21 mouse cellular contexts compared by ENCODE assay signal in the genomic region with DNA sequence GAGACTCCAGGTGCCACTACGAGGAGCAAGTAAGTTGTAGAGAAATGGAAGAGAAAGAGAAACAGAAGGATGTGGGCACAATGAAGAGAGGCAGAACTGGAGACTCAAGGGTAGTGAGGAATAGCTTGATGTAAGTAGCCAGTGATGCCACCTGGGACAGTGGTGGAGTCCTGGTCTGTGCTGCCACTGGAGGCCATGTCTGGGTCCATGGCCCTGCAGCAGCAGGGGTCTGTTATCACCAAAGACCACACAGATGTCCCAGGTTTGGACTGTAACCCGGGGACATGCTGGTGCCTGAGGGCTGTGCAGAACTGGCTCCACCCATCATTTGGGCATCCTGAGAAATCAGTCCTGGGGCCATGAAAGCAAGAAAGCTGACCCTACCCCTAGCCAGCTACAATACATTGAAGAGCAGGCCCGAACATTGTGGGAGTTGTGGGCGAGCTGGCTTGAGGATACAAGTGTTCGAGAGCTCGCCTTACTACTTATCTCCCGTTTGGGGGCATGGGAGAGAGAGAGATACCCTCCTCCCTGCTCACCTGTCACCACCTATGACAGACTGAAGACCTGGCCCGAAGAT.
DNase-seq lines count a peak whose midpoint lies in the region; ATAC-seq and TF ChIP-seq lines count a peak whose summit lies in the region.
"Had no signal": no experiment of that assay in that cellular context is flagged by ENCODE, and none has a peak within 500 bp of the region (broad histone marks: within the 10 kb centered on the region; RNA-seq: fewer than 3 reads in every experiment).

No protein-coding gene starts in this region.

- H3K9me3 ChIP-seq in heart, embryonic 10.5 days, result no peaks in the 10 kb centered on the region
- no peaks in the 10 kb centered on the region for H3K9me3 ChIP-seq in limb, embryonic 11.5 days (ENCODE audit: control insufficient read depth, low read length)
- no peaks in the 10 kb centered on the region for H3K9me3 ChIP-seq in limb, embryonic 10.5 days (replicated peaks)
- no peaks in the 10 kb centered on the region for H3K9me3 ChIP-seq in liver, postnatal 0 days (ENCODE audit: low read length)
- no peaks in the 10 kb centered on the region for H3K9me3 ChIP-seq in liver, embryonic 12.5 days (replicated peaks)
- H3K9me3 ChIP-seq: G1E had no signal

- no peaks in the 10 kb centered on the region for H3K27me3 ChIP-seq in heart, embryonic 10.5 days (ENCODE audit: insufficient read depth, poor library complexity, severe bottlenecking)
- no peaks in the 10 kb centered on the region for H3K27me3 ChIP-seq in limb, embryonic 11.5 days (ENCODE audit: control insufficient read depth, insufficient read depth, low read length)
- H3K27me3 ChIP-seq in limb, embryonic 10.5 days (ENCODE audit: low read depth, poor library complexity, severe bottlenecking), result no peaks in the 10 kb centered on the region
- H3K27me3 ChIP-seq in liver, postnatal 0 days (ENCODE audit: insufficient read depth, low read length), result no peaks in the 10 kb centered on the region
- H3K27me3 ChIP-seq in liver, embryonic 12.5 days (replicated peaks), result no peaks in the 10 kb centered on the region

- H3K27ac ChIP-seq in heart, embryonic 10.5 days, result no peak overlapping the region
- H3K27ac ChIP-seq in limb, embryonic 11.5 days (replicated peaks; ENCODE audit: low read depth, low read length), result no peak overlapping the region
- H3K27ac ChIP-seq in limb, embryonic 10.5 days, result no peak overlapping the region
- H3K27ac ChIP-seq in liver, postnatal 0 days (ENCODE audit: low read depth), result no peak overlapping the region
- H3K27ac ChIP-seq in liver, embryonic 12.5 days, result no peak overlapping the region

- no peaks in the 10 kb centered on the region for H3K36me3 ChIP-seq in heart, embryonic 10.5 days
- no peaks in the 10 kb centered on the region for H3K36me3 ChIP-seq in limb, embryonic 11.5 days (ENCODE audit: control insufficient read depth, insufficient read depth, low read length)
- no peaks in the 10 kb centered on the region for H3K36me3 ChIP-seq in limb, embryonic 10.5 days
- no peaks in the 10 kb centered on the region for H3K36me3 ChIP-seq in liver, postnatal 0 days (replicated peaks; ENCODE audit: insufficient read depth, low read length)
- H3K36me3 ChIP-seq in liver, embryonic 12.5 days, result no peaks in the 10 kb centered on the region
- H3K36me3 ChIP-seq: G1E had no signal

- intact Hi-C loops in heart, postnatal 10 days (cut with DNase I), result no loop called here
- intact Hi-C loops in heart, postnatal 14 days (cut with DNase I), result no loop called here

- peak; percentile 81 for DNase-seq in heart, adult 11 months
- DNase-seq in heart, postnatal 10 days, result no peak
- DNase-seq in heart, embryonic 10.5 days (ENCODE audit: low spot score), result peak; percentile 56
- no peak for DNase-seq in heart, postnatal 14 days
- peak; percentile 16 for DNase-seq in limb, embryonic 11.5 days (ENCODE audit: low spot score)
- no peak for DNase-seq in limb, embryonic 10.5 days (ENCODE audit: low spot score)
- DNase-seq in liver, postnatal 0 days, result peak; percentile 7
- DNase-seq: adrenal gland, adult 2 months; adrenal gland, adult 8-10 months; adrenal gland, postnatal 10 days; adrenal gland, postnatal 14 days; adrenal gland, postnatal 25 days; adrenal gland, postnatal 36 days; B cell, adult 2 months; cerebellum, adult 11 months; cerebellum, adult 11-12 months had no signal

- no peak overlapping the region for H3K4me3 ChIP-seq in heart, embryonic 10.5 days
- no peak overlapping the region for H3K4me3 ChIP-seq in limb, embryonic 11.5 days (ENCODE audit: low read depth, low read length)
- no peak overlapping the region for H3K4me3 ChIP-seq in limb, embryonic 10.5 days
- no peak overlapping the region for H3K4me3 ChIP-seq in liver, postnatal 0 days (ENCODE audit: low read depth, low read length)
- H3K4me3 ChIP-seq in liver, embryonic 12.5 days, result no peak overlapping the region

- TF ChIP-seq CTCF in liver, postnatal 0 days (IDR thresholded peaks at IDR 0.05; ENCODE audit: low read depth), result no peak

- no peak overlapping the region for H3K9ac ChIP-seq in limb, embryonic 11.5 days (ENCODE audit: low read length)
- no peak overlapping the region for H3K9ac ChIP-seq in liver, postnatal 0 days (replicated peaks)
- H3K9ac ChIP-seq in liver, embryonic 12.5 days, result no peak overlapping the region

- no peaks in the 10 kb centered on the region; the same call in 1 of the 2 replicates for H3K4me1 ChIP-seq in heart, embryonic 10.5 days
- no peaks in the 10 kb centered on the region for H3K4me1 ChIP-seq in limb, embryonic 11.5 days (ENCODE audit: control insufficient read depth, insufficient read depth, low read length)
- no peaks in the 10 kb centered on the region; the same call in 1 of the 2 replicates for H3K4me1 ChIP-seq in limb, embryonic 10.5 days
- H3K4me1 ChIP-seq in liver, postnatal 0 days (ENCODE audit: insufficient read depth), result no peaks in the 10 kb centered on the region
- H3K4me1 ChIP-seq in liver, embryonic 12.5 days, result no peaks in the 10 kb centered on the region

- no peak for TF ChIP-seq EP300 in liver, postnatal 0 days (IDR thresholded peaks at IDR 0.05; ENCODE audit: low read depth)

- no peak overlapping the region for H3K4me2 ChIP-seq in limb, embryonic 11.5 days (ENCODE audit: low read depth, severe bottlenecking)
- no peak overlapping the region for H3K4me2 ChIP-seq in liver, postnatal 0 days (ENCODE audit: low read depth, low read length)
- H3K4me2 ChIP-seq in liver, embryonic 12.5 days, result no peak overlapping the region

- no peak for ATAC-seq in limb, embryonic 11.5 days (ENCODE audit: insufficient number of reproducible peaks, low FRiP score, low TSS enrichment, low read depth)
- ATAC-seq in liver, postnatal 0 days, result no peak
- ATAC-seq in liver, embryonic 12.5 days, result no peak
- ATAC-seq: activated CD4-positive, CD25-positive, alpha-beta regulatory T cell, adult 4 months; CD4-positive, CD25-positive, alpha-beta regulatory T cell, adult 4 months; Patski had no signal

- 61% methylated on average over 8 of the region's 8 CpGs for whole genome bisulfite sequencing in heart, embryonic 10.5 days
- WGBS in limb, embryonic 11.5 days, result 89% methylated on average over 8 of the region's 8 CpGs
- 90% methylated on average over 8 of the region's 8 CpGs for WGBS in limb, embryonic 10.5 days
- 64% methylated on average over 8 of the region's 8 CpGs for WGBS in liver, postnatal 0 days (ENCODE audit: insufficient replicate concordance)
- WGBS in liver, embryonic 12.5 days (ENCODE audit: insufficient replicate concordance), result 55% methylated on average over 8 of the region's 8 CpGs

Comparison
In these comparisons a context has a peak if more than half of its experiments do, and no peak if none do; other contexts are left out.
1. DNase-seq: peak in heart, adult 11 months (single experiment), heart, embryonic 10.5 days (single experiment), limb, embryonic 11.5 days (single experiment) and liver, postnatal 0 days (single experiment); none in heart, postnatal 10 days (0 of 2), heart, postnatal 14 days (0 of 2) and limb, embryonic 10.5 days (single experiment).